Mouse (Mus musculus) kidney, adult 8-10 months (tissue): ENCODE results near the gene Ptpn12.

Source experiments
- DNase-seq, 2 experiments: peaks; one replicate each; pipeline ENCODE4 v3.0.0; 2022

Ptpn12 gene

GRCm38 (mm10) chr5:21017075-21017474, 38.6 kb downstream of the Ptpn12 start:
- peak in 1 of 2 experiments; percentile 13 for DNase-seq

DNA sequence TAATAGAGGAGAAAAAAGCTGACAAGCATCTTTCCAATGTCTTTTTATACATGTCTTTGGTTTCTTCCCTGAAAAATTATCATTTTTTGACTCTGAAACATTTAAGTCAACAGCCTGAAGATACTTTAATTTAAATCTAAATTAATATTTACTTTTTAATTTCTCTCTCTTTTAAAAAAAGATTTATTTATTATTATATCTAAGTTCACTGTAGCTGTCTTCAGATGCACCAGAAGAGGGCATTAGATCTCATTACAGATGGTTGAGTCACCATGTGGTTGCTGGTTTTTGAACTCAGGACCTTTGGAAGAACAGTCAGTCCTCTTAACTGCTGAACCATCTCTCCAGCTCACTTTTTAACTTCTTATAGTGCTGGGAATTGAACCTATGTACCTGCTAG, 44.8 kb downstream of the Ptpn12 start:
- DNase-seq: no peak

DNA sequence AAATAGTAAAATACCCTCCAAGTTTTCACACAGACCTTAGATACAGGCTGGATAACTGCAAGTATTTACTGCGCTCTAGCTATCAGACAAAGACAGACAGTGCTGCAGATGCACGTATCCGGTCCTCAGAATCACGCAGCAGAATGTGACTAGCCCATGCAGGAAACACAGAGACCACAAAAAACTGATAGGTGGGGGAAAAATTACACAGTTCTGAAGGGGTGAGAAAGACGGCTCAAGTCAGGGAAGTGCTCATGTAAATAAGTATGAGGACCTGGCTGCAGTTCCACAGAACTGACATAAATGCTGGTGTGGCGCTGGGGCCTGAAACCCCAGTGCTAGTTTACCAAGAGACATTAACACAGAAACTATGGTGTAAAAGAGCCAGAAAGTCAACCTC, 53.0 kb downstream of the Ptpn12 start:
- DNase-seq: no peak

DNA sequence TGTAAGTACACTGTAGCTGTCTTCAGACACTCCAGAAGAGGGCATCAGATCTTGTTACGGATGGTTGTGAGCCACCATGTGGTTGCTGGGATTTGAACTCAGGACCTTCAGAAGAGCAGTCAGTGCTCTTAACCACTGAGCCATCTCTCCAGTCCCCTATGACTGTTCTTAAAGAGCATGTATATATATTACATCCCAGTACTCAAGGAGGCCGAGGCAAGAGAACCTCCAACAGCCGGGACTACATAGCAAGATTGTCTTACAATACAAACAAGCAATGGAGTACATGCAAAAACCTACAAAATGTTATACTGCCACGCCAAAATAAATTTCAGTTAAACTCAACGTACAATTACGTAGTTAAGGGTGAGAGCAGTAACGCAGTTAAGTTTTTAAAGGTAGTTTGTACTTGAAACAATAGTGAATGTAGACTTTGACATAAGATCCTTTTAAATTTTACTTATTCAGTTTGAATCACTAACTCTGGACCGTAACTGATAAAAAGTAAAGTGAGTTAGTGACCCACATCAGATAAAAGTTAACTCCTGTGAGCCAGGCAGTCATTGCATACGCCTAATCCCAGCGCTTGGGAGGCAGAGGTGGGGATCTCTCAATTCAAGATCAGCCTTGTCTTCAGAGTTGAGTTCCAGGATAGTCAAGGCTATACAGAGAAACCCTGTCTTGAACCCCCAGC, 53.9 kb downstream of the Ptpn12 start:
- no peak for DNase-seq

DNA sequence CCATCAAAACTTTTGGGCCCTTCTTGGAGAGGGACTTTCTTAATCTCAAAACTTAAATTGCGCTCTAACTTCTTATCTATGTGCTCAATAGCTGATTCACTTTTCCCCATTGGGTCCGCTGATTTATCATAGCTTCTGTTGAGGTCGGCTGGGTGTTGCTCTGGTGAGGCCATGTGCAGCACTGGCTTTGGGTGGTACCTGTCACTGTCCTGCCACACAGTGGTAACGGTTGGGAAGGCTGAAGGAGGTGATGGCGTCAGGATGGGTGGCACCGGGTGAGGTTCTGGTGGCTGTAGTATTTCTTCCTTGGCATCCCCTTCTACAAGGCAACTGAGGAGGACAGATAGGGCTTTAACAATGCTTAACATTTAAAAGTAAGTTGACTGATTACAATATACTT, 57.3 kb downstream of the Ptpn12 start:
- no peak for DNase-seq

- no peak for DNase-seq
Measured at GRCm38 (mm10) chr5:20997555-20997954, 58.2 kb downstream of the Ptpn12 start.

GRCm38 (mm10) chr5:20990062-20990809, 65.5 kb downstream of the Ptpn12 start:
- DNase-seq: no peak

GRCm38 (mm10) chr5:20986271-20986670, 69.4 kb downstream of the Ptpn12 start:
- DNase-seq: peak in 1 of 2 experiments; percentile 23

DNA sequence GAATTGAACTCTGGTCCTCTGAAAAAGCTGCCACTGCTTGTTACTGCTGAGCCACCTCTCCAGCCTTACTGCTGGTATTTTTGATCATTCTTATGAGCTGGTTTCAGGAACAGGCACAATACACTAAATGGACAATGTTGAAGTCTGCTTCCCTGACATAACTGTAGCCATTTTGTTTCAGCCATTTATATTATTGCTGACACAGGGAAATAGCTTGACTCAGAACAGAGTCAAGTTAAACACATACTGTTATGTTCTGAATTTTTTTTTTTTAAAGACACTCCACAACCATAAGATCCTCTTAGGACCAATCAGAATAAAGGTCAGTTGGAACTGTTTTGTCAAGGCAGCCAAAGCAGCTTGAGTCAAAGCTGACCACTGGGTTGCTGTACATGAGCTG, 72.2 kb downstream of the Ptpn12 start:
- no peak for DNase-seq

DNA sequence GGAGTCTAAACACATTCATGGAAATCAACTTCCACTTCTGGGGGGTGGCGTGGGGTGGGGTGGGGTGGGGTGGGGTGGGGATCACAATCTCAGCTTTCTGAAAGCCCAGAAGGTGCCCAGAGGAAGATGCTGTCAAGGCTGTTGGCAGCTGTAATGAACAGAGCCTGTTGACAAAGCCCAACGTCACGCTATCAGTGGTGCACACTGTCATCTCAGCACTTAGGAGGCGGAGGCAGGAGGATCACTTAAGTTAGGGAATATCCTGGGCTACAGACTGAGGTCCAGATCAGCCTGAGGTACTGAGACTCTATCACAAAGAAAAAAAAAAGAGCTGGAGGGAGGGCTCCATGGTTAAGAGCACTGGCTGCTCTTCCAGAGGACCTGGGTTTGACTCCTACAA, 81.0 kb downstream of the Ptpn12 start:
- DNase-seq: no peak

DNA sequence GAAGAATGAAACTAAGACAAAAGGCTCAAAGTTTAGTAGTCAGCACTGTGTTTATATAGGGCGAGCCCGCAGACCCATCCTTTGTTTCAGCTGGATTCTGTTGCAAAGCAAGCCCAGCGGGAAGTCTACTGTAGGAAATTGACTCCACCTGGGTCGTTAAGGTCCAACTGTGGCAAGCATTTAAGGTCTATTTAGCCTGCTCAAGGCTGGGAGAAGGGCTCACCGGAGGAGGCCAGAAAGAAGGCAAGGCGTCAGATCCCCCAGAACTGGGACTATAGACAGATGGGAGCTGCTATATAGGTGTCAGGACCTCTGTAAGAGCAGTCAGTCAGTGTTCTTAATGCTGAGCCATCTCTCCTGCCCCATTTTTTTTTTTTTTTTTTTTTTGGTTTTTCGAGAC, 81.7 kb downstream of the Ptpn12 start:
- no peak for DNase-seq

- no peak for DNase-seq
Measured at GRCm38 (mm10) chr5:20973069-20973468, 82.6 kb downstream of the Ptpn12 start.

DNA sequence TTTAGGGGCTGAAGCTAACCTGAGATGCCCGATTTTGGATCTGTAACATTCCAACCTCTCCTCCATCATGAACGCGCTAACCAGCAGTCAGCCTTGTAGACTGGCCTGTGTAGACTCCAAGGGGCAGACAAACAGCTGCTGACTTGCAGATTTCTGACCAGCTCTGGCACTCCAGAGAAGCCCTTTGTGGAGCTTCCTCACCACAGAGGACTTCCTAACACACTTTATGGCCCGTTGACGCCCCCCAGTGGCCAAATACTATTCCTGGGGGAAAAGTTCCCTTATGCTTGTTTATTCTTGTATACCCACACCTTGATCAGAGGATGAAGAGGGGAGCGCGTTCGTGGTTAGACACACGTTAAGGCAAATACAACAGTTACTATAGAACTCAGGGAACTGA, 86.7 kb downstream of the Ptpn12 start:
- peak; percentile 76 to 88 for DNase-seq

DNA sequence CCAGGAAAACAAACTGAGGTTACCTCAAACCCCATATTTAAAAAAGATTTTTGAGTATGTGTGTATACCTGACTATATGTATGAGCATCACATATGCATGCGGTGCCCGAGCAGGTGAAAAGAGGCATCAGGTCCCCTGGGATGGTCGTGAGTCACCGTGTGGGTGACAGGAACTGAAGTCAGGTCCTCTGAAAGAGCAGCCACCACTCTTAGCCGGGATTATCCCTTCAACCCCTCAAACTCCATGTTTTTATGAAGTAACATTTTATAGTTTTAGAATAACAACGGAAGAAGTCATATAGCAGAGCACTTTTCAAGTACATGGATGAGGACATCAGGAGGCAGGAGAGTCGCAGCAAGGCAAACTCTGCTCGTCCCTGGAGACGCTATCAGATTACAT, 87.2 kb downstream of the Ptpn12 start:
- peak in 1 of 2 experiments; percentile 13 for DNase-seq

GRCm38 (mm10) chr5:20967942-20968341, 87.8 kb downstream of the Ptpn12 start:
- DNase-seq: peak; percentile 76 to 82

DNA sequence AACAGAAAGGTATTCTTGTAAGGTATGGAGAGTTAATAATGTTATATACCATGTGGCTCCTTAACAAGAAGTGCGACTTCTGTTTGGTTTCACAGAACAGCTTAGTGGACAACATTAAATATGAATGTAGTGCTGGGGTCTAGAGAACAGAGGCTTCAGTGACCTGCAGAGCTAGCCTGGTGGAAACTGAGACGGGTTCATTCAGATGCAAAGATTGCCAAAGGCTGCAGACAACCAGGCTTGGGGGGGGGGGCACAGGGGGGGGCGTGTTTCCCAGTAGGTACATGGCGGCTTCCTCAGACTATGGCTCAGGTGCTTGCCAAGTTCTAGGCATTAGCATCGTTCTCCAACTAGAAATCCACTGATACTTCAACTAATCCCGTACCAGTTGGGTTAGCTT, 91.3 kb downstream of the Ptpn12 start:
- DNase-seq: no peak

GRCm38 (mm10) chr5:20963295-20963694, 92.4 kb downstream of the Ptpn12 start:
- peak in 1 of 2 experiments; percentile 25 for DNase-seq

- no peak for DNase-seq
Measured at GRCm38 (mm10) chr5:20960927-20961326, 94.8 kb downstream of the Ptpn12 start.

DNA sequence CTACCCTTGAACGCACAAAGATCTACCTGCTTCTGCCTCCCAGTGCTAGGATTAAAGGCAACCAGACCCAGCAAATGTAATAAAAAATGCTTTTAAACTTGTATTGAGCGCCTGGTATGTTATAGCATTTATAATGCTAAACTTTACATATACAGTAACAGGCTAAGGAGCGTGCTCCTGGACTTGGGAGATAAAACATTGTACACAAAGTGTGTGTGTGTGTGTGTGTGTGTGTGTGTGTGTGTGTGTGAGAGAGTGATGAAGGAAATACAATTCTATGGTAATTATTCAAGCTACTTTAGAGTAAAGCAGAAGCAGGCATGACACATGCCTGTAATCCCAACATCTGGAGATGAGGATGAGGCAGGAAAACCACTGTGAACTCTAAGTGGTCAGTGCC, 99.4 kb downstream of the Ptpn12 start, which contains the start of gene Rsbn1l:
Gene Rsbn1l, minus strand, starts transcription at position 101 of the 400 bp plus-strand sequence.
- DNase-seq: no peak

GRCm38 (mm10) chr5:20955114-20955835, 100.4 kb downstream of the Ptpn12 start:
- DNase-seq: no peak

DNA sequence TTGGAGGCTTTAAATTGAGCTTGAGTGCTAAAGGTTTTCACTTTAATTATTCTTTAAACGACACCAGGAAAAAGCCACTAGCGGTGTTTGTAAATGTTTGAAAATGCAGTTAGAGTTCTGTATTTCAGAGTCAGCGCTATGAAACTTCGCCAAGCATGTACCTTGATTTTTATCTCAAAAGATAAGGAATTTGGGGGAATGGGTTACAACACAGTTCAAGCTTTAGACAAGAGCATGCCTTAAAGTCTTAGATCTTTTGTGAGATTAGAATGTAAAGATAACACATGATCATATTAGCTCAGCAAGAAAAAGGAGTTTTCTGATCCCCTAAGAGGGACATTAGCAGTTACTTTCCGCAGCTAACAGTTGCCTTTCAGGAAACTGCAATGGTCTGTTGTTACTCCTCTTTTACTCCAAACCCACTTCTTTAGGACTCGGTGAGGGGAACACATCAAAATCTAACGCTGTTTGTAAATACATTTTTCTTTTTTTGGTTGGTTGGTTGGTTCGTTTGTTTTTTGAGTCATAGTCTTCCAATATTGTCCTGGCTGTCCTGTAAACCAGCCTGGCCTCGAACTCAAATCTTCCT, 103.3 kb downstream of the Ptpn12 start:
- DNase-seq: no peak

DNA sequence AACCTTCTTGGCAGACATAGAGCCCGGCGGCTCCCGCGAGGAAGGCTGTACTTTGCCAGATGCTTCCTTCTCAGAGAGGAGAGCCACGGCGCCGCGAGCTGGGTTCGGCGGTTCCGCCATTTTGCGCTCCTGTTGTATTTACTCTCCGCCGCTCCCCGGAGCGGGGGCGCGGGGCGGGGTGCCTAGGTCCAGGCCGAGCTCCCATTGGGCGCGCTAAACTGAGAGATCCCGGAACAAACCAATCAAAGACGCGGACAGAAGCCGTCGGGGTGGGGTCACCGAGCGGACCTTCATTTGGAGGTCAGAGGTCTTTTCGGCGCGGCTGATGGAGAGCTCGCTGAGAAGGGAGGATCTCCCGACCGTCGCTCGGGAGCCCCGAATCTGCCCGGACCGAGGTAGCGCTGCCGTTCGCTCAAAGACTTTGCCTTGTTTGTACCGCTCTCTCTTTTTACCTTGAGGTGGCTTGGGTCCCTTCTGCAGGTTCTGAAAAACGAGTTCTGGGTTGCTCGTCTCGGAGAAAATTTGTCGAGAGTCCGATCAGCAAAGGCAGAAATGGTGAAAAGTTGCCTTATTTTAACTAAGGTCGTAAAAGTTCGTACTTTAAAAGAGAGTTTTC, 103.9 kb downstream of the Ptpn12 start:
- DNase-seq: peak; percentile 97 to 98
